Mouse (Mus musculus): ENCODE results near the gene Ctnnbl1. TPM values are rescaled to one million over a fixed set of nuclear protein-coding genes. Genes with fewer than 3 reads are reported as not detected.

Gene Ctnnbl1
- 34.8 and 41.9 TPM in 2 replicates for polyA plus RNA-seq (2021; fragmentation: Nextera tagmentation)
- long read RNA-seq, experiment 1, transcript Ctnnbl1-201 (16 exons, 2,442 nt): major isoform, 78 of 121 reads
- long read RNA-seq, experiment 1, partial matches to known transcripts: 26 of 121 reads
- long read RNA-seq, experiment 1, other reads (novel, unspliced or antisense): 17 of 121 reads
- long read RNA-seq, experiment 2, transcript Ctnnbl1-201 (16 exons, 2,442 nt): major isoform, 352 of 492 reads
- long read RNA-seq, experiment 2, partial matches to known transcripts: 66 of 492 reads
- long read RNA-seq, experiment 2, other reads (novel, unspliced or antisense): 74 of 492 reads

GRCm38 (mm10) chr2:157736854-157737850 is at the start of gene Ctnnbl1:
TSS of gene Ctnnbl1 (plus strand) at chr2:157737401.

GRCm38 (mm10) chr2:157914105-157914764 is 177.0 kb downstream of the Ctnnbl1 start, which contains the start of gene Vstm2l:
TSS of gene Vstm2l (plus strand) at chr2:157914653.

Other genes with a start within 250 kb of the Ctnnbl1 start
- 281 and 312 TPM in 2 replicates for gene Nnat, start 177.3 kb upstream of the Ctnnbl1 start, polyA plus RNA-seq (2021; fragmentation: Nextera tagmentation)
- 132 and 135 TPM in 2 replicates for gene Blcap, start 166.1 kb upstream of the Ctnnbl1 start, polyA plus RNA-seq (2021; fragmentation: Nextera tagmentation)
- 1.2 and 1.6 TPM in 2 replicates for gene Vstm2l, start 177.3 kb downstream of the Ctnnbl1 start, polyA plus RNA-seq (2021; fragmentation: Nextera tagmentation)